Mouse (Mus musculus) liver, embryonic 16.5 days (tissue): ENCODE measurements around the gene Jph3. TPM values are rescaled to one million over a fixed set of nuclear protein-coding genes. Genes with fewer than 3 reads are reported as not detected.

Source experiments
- polyA plus RNA-seq: library from polyadenylated mRNA; unstranded; fragments of >200 nt; fragmentation: Nextera tagmentation; extraction: Ambion mirVana; gene quantifications from 2 replicates; pipeline ENCODE4 v1.2.1, GENCODE M21; 2015

The Jph3 gene
- polyA plus RNA-seq, 1 experiment from 2014 or later: 0.08 TPM

Other genes starting within 250 kb of the Jph3 start
- gene 1700018B08Rik, start 185.3 kb upstream of the Jph3 start, polyA plus RNA-seq: not detected in 2 replicates
- 9.0 and 9.2 TPM in 2 replicates for gene Fbxo31, start 150.8 kb upstream of the Jph3 start, polyA plus RNA-seq
- gene Map1lc3b, start 139.3 kb upstream of the Jph3 start, polyA plus RNA-seq: 149 and 152 TPM in 2 replicates
- gene Zcchc14, start 76.7 kb upstream of the Jph3 start, polyA plus RNA-seq: 1.3 and 1.6 TPM in 2 replicates
- 16.1 and 17.3 TPM in 2 replicates for gene Klhdc4, start 99.9 kb downstream of the Jph3 start, polyA plus RNA-seq
- 32.9 and 36.9 TPM in 2 replicates for gene Slc7a5, start 178.1 kb downstream of the Jph3 start, polyA plus RNA-seq
- 5.6 and 8.4 TPM in 2 replicates for gene Car5a, start 215.3 kb downstream of the Jph3 start, polyA plus RNA-seq
- gene Banp, start 220.1 kb downstream of the Jph3 start, polyA plus RNA-seq: 17.1 and 20.2 TPM in 2 replicates